Mouse (Mus musculus): ENCODE results near the gene Mex3b.
A peak's percentile ranks its signal among the peaks of the same experiment; 100 is the strongest.

The Mex3b gene

GRCm38 (mm10) chr7:82866486-82867270 lies 455 bp upstream of the Mex3b start:
- DNase-seq (ENCODE audit: low read depth, low spot score) = peak; percentile 99

- peak; percentile 71 for DNase-seq (ENCODE audit: low read depth, low spot score)
These were observed 1.4 kb downstream of the Mex3b start for GRCm38 (mm10) chr7:82868309-82869230.

- DNase-seq (ENCODE audit: low read depth, low spot score) = peak; percentile 70
These were observed 2.4 kb downstream of the Mex3b start for GRCm38 (mm10) chr7:82869231-82870147.

GRCm38 (mm10) chr7:82870148-82870513 lies 3.0 kb downstream of the Mex3b start:
- DNase-seq (ENCODE audit: low read depth, low spot score) = no peak

GRCm38 (mm10) chr7:82876551-82876950 lies 9.4 kb downstream of the Mex3b start:
- no peak for DNase-seq (ENCODE audit: low read depth, low spot score)

GRCm38 (mm10) chr7:82880016-82880415 lies 12.9 kb downstream of the Mex3b start:
- no peak for DNase-seq (ENCODE audit: low read depth, low spot score)

GRCm38 (mm10) chr7:82880700-82881099 lies 13.6 kb downstream of the Mex3b start:
- no peak for DNase-seq (ENCODE audit: low read depth, low spot score)

GRCm38 (mm10) chr7:82890317-82890850 lies 23.3 kb downstream of the Mex3b start:
- no peak for DNase-seq (ENCODE audit: low read depth, low spot score)

- DNase-seq (ENCODE audit: low read depth, low spot score) = no peak
These were observed 23.9 kb downstream of the Mex3b start for GRCm38 (mm10) chr7:82890875-82891515.

- no peak for DNase-seq (ENCODE audit: low read depth, low spot score)
These were observed 27.2 kb downstream of the Mex3b start for GRCm38 (mm10) chr7:82894366-82894765.

GRCm38 (mm10) chr7:82895606-82896005 lies 28.5 kb downstream of the Mex3b start:
- DNase-seq (ENCODE audit: low read depth, low spot score) = no peak

GRCm38 (mm10) chr7:82896750-82897149 lies 29.6 kb downstream of the Mex3b start:
- DNase-seq (ENCODE audit: low read depth, low spot score) = no peak

GRCm38 (mm10) chr7:82899459-82900297 lies 32.5 kb downstream of the Mex3b start:
- no peak for DNase-seq (ENCODE audit: low read depth, low spot score)

- DNase-seq (ENCODE audit: low read depth, low spot score) = no peak
These were observed 35.9 kb downstream of the Mex3b start for GRCm38 (mm10) chr7:82903006-82903405.

GRCm38 (mm10) chr7:82905527-82905926 lies 38.4 kb downstream of the Mex3b start:
- no peak for DNase-seq (ENCODE audit: low read depth, low spot score)

GRCm38 (mm10) chr7:82907081-82907480 lies 39.9 kb downstream of the Mex3b start:
- no peak for DNase-seq (ENCODE audit: low read depth, low spot score)

GRCm38 (mm10) chr7:82910536-82911384 lies 43.6 kb downstream of the Mex3b start:
- peak; percentile 24 for DNase-seq (ENCODE audit: low read depth, low spot score)

- DNase-seq (ENCODE audit: low read depth, low spot score) = no peak
These were observed 44.4 kb downstream of the Mex3b start for GRCm38 (mm10) chr7:82911501-82911900.

- DNase-seq (ENCODE audit: low read depth, low spot score) = peak; percentile 37
These were observed 47.2 kb downstream of the Mex3b start for GRCm38 (mm10) chr7:82914297-82914696.

Measured in brain, adult 2 months (tissue).